Mouse (Mus musculus) liver, embryonic 14.5 days (tissue): ENCODE measurements at regions not wholly inside any gene's neighbourhood (a gene's known extent, or its start where the extent isn't known, plus 50 kb on each side); places are given as distances from the start of the nearest gene placed in this dataset.

Experiments
- CTCF ChIP-seq: IDR thresholded peaks from 2 replicates; pipeline ENCODE4 v1.5.1; 2016; ENCODE audit warnings: antibody characterized with exemption, low read depth, control low read depth
- EP300 ChIP-seq: IDR thresholded peaks from 2 replicates; pipeline ENCODE4 v1.6.1; 2016; ENCODE audit warnings: antibody characterized with exemption, low read depth

- TF ChIP-seq CTCF (no peak), EP300 (no peak)
These were observed 350.9 kb downstream of the Wdr72 start for GRCm38 (mm10) chr9:74461084-74461483.
